Mouse (Mus musculus) Patski (cell line): ENCODE measurements at regions not wholly inside any gene's neighbourhood (a gene's known extent, or its start where the extent isn't known, plus 50 kb on each side); places are given as distances from the start of the nearest gene placed in this dataset.
"Not testable (repeated sequence)": the region's sequence is repeated elsewhere in the genome, so short reads cannot be mapped to it uniquely, and the experiment has no call there.

Experiments used
- ATAC-seq: fragments of 100-300 bp; one replicate; pipeline ENCODE4 v1.8.0; 2021
- CTCF ChIA-PET: fragments of 350-600 bp; sonication (Branson Sonifier 250); formaldehyde crosslinking; loops from one replicate; lab custom pipeline; 2022; ENCODE audit warnings: inconsistent platforms; lab: Charles Lee
- POLR2A ChIA-PET: fragments of 350-600 bp; sonication (Branson Sonifier 250); formaldehyde crosslinking; loops from one replicate; lab custom pipeline; 2022; ENCODE audit warnings: antibody characterized with exemption, inconsistent platforms; lab: Charles Lee
- DNase-seq: peaks from one replicate; pipeline ENCODE4 v3.0.0-alpha.2; 2011; ENCODE audit warnings: low read depth, low spot score
- H3K27me3 ChIP-seq: fragments of 371-371 bp; one replicate; pipeline ENCODE4 v1.5.1; 2021
- CTCF ChIP-seq: fragments of 100-300 bp; IDR thresholded peaks from one replicate; pipeline ENCODE4 v1.5.1; 2021
- in situ Hi-C: fragments of 300-500 bp; cut with MboI; formaldehyde crosslinking; loops from 3 replicates; pipeline ENCODE4 v1.11.1; 2018; ENCODE audit warnings: low pct_unique_long_range_greater_than_20kb, mixed read lengths

DNA sequence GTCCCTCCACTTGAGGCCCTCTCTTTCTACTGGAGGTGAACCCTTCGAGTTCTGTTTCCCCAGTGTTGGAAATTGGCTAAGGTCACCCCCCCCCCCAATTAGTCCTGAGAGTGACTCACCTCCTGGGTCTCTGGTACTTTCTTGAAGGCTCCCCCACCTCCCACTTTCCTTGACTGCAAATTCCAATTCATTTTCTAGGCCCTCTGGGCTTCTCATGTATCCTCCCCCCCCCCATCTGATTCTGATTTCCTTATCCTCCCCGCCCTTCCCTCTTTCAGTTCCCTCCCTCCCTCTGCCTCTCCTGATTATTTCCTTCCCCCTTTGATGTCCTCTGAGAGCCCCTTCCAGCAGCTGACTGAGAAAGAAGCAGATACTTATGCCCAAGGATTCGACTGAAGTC, 1632.7 kb downstream of the Efna5 start:
- ATAC-seq: no peak
- in situ Hi-C loops: no loop called here
- TF ChIP-seq CTCF: no peak
- ChIA-PET POLR2A (no interaction called here), CTCF (no interaction called here)
- no peaks in the 10 kb centered on the region for H3K27me3 ChIP-seq
- no peak for DNase-seq

DNA sequence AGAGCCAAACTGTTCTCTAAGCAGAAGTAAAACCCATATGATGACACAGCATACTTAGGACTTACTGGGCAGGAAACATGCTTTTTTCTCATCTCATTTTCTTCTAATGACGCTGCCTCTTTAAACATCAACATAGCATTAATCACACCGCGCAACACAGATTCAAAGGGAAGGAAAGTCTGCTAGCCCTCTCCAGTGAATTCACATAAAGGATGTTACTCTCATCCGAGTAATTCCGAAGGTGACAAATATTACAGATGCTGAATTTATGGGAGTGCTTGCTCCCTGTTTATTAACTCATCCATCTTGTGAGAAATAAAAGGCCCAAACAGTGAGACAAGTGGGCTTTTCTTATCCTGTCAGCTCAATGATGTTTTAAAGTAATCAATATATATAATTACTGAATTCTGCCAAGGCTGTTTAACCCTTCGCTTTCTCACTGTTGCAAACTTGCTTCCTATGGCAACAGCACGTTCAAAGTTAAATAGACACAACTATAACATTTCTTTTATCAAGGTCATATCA, 1663.9 kb downstream of the Efna5 start:
- H3K27me3 ChIP-seq: no peaks in the 10 kb centered on the region
- DNase-seq: no peak
- TF ChIP-seq CTCF: no peak
- in situ Hi-C loops: no loop called here
- ChIA-PET POLR2A (no interaction called here), CTCF (no interaction called here)
- ATAC-seq: no peak

GRCm38 (mm10) chr17:61204316-61204715, 1676.8 kb downstream of the Efna5 start:
- ChIA-PET CTCF (interaction anchor here (0.7 kb wide), 1 partner anchor 12 kb away, joined by 3 read pairs; no protein-coding TSS in a partner anchor), POLR2A (no interaction called here)
- TF ChIP-seq CTCF: no peak
- no peak for ATAC-seq
- DNase-seq: no peak
- no peaks in the 10 kb centered on the region for H3K27me3 ChIP-seq
- in situ Hi-C loops: no loop called here

DNA sequence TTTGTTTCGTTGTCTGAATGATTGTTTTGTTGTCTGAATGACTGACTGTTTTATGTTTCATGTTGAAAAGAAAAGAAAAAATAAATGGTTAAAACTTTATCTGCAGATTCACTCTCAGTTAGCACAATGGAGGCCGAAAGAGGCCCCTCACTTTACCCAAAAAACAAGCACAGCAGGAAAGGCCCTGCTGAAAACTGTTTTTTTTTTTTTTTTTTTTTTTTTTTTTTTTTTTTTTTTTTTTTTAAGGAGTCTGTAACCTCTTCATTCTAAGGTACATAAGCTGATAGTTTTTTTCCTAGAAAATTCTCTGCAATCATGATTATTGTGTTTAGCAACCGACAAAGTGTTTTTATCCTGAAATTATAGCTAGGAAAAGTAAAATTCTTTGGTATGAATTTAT, 1693.2 kb downstream of the Efna5 start:
- ATAC-seq, DNase-seq, H3K27me3 ChIP-seq, POLR2A ChIA-PET, CTCF ChIA-PET, in situ Hi-C loops: not testable (repeated sequence)

GRCm38 (mm10) chr17:61176586-61176985, 1704.5 kb downstream of the Efna5 start:
- TF ChIP-seq CTCF: no peak
- ATAC-seq (no peak), DNase-seq (no peak)
- ChIA-PET POLR2A (no interaction called here), CTCF (no interaction called here)
- H3K27me3 ChIP-seq: no peaks in the 10 kb centered on the region
- in situ Hi-C loops: no loop called here

GRCm38 (mm10) chr17:61159437-61159836, 1721.7 kb downstream of the Efna5 start:
- DNase-seq (no peak), ATAC-seq (no peak)
- in situ Hi-C loops: no loop called here
- no peaks in the 10 kb centered on the region for H3K27me3 ChIP-seq
- ChIA-PET POLR2A (no interaction called here), CTCF (no interaction called here)
- no peak for TF ChIP-seq CTCF

DNA sequence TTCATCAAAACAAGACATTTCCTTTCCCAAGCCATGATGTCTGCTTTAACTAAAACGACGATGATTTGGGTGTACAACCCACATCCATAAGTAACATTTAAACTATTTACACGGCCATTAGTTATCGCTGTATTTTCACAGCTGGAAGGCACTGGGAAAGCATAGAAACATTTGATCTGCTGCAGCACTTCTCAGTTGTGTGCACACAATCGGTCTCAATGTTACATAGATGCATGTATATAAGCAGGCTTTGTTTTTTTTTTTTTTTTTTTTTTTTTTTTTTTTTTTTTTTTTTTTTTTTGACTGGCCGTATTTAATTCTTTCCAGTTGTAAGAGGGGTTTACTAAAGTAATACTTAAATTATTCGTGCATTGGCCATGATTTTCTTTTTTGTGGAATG, 1744.1 kb downstream of the Efna5 start:
- no peak for TF ChIP-seq CTCF
- no peak for ATAC-seq
- ChIA-PET POLR2A (no interaction called here), CTCF (no interaction called here)
- no peak for DNase-seq
- no peaks in the 10 kb centered on the region for H3K27me3 ChIP-seq
- in situ Hi-C loops: no loop called here

GRCm38 (mm10) chr17:61127767-61128166, 1753.3 kb downstream of the Efna5 start:
- ChIA-PET CTCF (no interaction called here), POLR2A (no interaction called here)
- ATAC-seq (no peak), DNase-seq (no peak)
- in situ Hi-C loops: no loop called here
- TF ChIP-seq CTCF: no peak
- peaks cover 2% of the 10 kb centered on the region for H3K27me3 ChIP-seq

- CTCF ChIA-PET: no interaction called here
- POLR2A ChIA-PET: no interaction called here
- DNase-seq (no peak), ATAC-seq (no peak)
- TF ChIP-seq CTCF: no peak
- no peaks in the 10 kb centered on the region for H3K27me3 ChIP-seq
- in situ Hi-C loops: no loop called here
These were observed 1774.8 kb downstream of the Efna5 start for GRCm38 (mm10) chr17:61106302-61106701.

DNA sequence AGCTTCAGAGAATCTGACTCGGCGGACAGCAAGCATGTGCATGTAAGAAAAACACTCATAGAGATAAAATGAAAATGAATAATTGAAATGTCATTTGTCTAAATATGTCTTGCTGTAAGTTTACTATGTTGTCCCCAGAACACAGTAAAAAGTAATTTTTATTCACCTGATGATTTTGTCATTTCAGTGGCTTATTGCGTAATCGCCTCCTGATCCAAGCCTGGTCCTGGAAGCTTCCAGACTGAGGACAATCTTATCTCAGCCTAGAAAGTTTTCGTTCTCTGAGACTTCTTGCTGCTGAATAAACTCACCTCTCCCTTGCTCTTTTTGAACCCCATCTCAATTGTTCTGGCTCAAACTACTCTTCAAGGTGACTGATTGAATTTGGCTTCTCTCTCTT, 1820.7 kb downstream of the Efna5 start:
- DNase-seq (no peak), ATAC-seq (no peak)
- ChIA-PET POLR2A (no interaction called here), CTCF (no interaction called here)
- no peaks in the 10 kb centered on the region for H3K27me3 ChIP-seq
- no peak for TF ChIP-seq CTCF
- in situ Hi-C loops: no loop called here

DNA sequence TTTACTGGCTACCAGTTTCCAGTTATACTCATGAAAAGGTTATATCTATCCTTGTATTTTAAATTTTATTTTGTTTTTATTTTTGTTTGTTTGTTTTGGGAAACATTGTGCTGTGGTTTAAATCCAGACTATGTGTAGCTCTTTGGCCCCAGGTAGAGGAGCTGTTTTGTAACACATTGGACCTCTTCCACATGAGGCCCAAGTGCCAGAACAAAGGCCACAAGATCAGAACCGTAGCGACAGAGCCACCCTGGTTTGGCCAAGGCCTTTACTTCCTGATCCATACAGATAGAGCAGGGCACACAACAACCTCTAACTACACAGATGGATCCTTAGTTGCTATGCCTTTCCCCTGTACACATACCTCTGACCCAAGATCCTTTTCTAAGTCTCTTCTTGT, 1822.6 kb downstream of the Efna5 start:
- DNase-seq (no peak), ATAC-seq (no peak)
- in situ Hi-C loops: no loop called here
- CTCF ChIA-PET: no interaction called here
- POLR2A ChIA-PET: no interaction called here
- no peak for TF ChIP-seq CTCF
- H3K27me3 ChIP-seq: no peaks in the 10 kb centered on the region

- TF ChIP-seq CTCF: no peak
- CTCF ChIA-PET: no interaction called here
- DNase-seq: no peak
- ATAC-seq: no peak
- no peaks in the 10 kb centered on the region for H3K27me3 ChIP-seq
- in situ Hi-C loops: no loop called here
- POLR2A ChIA-PET: no interaction called here
These were observed 1847.4 kb downstream of the Efna5 start for GRCm38 (mm10) chr17:61033544-61034251.
